Mouse (Mus musculus): Measurements from ENCODE around the gene Slc22a16. TPM values are rescaled to one million over a fixed set of nuclear protein-coding genes. Genes with fewer than 3 reads are reported as not detected.
"Not testable (repeated sequence)": the region's sequence is repeated elsewhere in the genome, so short reads cannot be mapped to it uniquely, and the experiment has no call there.

The Slc22a16 gene
- not detected for total RNA-seq (2021)
- long read RNA-seq, experiment 1 = 0 reads
- long read RNA-seq, experiment 2 = 0 reads

- no peak for DNase-seq
These were observed at the start of gene Slc22a16 for GRCm38 (mm10) chr10:40570036-40570435. Gene Slc22a16 (plus strand): TSS chr10:40570336.

DNA sequence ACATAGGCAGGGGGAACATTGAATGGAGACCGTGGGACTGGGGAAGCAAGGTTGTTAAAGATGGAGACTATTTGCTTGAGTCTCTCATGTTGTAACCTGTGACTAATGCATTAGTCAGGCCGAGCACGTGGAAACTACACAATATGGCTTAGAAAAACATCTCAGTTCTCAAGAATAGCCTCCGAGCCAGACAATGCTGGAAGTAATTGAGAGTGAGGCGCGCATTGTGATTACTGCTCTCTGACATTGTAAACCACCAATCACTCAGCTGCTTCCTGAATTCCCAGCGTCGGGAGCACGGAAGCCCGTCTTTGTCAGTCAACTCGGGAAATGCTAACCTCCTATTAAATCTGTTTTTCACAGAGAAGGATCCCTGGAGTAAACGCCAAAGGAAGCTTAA is 48.6 kb upstream of the Slc22a16 start:
- no peak for DNase-seq

DNA sequence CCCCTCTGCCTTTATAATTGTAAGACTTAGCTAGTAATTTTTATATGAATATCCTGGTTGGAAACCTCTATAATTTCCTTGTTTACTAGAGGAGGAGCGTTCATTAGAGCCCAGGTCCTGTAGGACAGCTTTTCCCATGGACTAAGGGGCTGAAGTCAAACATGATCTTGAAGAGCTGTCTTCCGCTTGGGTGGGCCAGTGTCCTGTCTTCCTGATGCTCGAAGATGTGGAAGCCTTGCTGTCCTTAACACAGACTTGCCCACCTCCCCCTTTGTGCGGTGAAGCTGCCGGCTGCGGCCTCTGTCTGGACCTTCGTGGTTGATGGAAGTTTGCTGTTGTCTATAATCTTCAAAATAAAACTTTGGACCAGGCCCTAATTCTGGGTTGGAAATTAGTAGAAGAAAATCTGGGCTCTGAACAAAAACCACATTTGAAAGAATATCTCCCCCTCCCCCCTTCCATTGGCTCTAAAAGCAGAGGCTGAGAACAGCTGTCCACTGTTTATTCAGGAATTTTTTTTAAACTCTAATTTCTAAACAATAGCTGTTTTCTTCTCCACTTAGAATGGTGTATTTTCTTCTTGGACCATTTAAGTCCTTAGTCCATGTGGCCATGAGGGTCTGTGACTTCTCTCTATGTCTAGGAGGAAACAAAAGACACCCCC is 46.7 kb upstream of the Slc22a16 start:
- DNase-seq = no peak

DNA sequence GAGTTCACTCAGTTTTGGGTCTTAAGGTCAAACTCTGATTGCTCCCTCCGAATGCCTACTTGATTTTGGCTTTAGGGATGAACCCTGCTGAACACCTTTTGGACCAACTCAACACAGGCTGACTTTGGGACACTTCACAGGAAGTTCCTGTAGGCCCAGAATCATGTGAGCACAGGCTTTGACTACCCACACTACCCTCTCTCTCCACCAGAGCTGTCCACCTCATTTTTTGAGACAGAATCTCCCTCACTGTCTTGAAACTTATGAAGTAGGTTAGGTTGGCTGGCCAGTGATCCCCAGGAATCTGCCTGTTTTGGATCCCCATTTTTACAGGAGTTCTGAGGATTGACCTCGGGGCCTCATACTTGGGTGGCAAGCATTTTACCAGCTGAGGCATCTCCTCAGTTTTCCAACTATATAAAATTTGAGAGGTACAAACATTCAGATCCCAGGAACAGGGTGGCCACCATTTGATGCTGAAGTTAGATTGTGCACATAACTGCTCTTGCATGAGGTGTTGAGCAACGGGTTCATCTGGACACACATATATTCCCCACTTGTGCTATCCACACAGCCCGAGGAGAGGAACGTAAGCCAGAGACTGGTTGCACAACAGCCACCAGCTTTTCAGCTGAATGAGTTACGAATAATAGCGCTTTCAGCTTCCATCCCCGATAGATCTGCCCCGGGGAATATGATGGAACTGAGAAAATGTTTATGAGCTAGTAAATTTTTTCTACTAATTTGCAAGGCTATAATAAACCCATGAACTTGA is 45.9 kb upstream of the Slc22a16 start:
- no peak for DNase-seq

DNA sequence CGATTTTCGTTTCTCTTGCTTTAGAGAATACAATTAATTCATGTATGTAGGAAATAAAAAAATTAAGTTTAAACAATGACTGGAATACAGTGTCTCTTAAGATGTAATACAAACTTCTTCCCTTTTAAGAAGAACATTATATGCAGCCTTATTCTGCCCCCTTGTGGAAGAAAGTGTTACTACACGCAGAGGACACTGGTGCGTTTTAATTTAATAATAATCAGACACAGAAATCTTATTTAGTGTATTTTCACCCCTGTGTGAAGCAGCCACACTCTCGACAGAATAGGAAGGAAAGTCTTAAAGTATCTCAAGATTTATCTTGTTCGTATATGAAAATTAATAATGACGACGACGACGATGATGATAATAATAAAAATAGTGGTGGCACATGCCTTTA is 45.1 kb upstream of the Slc22a16 start:
- peak; percentile 44 for DNase-seq

- DNase-seq = no peak
These were observed 44.5 kb upstream of the Slc22a16 start for GRCm38 (mm10) chr10:40525616-40526155.

GRCm38 (mm10) chr10:40526301-40526761 is 43.8 kb upstream of the Slc22a16 start:
- no peak for DNase-seq

DNA sequence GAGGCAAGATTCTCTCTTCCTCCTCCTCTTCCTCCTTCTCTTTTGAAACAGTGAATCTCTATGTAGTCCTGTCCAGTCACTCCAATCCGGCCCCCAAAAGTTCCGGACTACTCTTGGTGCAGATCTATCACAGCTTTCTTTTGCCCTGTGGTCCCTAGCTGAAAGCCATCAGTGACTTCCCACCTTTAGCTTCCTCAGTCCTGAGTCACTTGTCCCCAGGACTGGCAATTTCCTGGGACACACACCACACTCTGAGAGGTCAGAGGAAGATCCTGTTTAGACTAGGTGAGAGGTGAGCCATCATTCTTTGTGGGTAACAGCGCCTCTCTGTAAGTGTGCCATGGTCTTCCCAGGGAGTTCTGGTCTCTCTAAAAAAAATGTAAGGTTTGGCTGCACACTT is 43.1 kb upstream of the Slc22a16 start:
- no peak for DNase-seq

DNA sequence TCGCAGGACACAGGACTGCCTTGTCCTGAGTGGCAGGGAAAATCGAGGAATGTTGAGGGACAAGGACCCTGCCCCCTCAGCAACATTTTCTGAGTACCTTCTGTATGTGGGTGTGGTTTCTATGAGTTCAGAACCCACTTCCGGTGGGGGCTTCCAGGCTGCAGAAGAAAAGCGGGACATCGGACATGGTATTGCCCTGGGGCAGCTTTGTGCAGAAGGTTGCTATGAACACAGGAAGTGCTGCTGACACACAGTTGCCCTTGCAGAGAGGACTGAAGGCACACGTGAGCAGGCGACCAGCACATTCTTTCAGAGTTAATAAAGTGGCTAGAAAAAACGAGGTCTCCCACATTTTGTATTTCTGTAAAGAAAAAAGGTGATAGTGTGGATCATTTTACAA is 42.6 kb upstream of the Slc22a16 start:
- DNase-seq = no peak

GRCm38 (mm10) chr10:40528668-40529067 is 41.5 kb upstream of the Slc22a16 start:
- no peak for DNase-seq

GRCm38 (mm10) chr10:40529617-40530016 is 40.5 kb upstream of the Slc22a16 start:
- DNase-seq = no peak

DNA sequence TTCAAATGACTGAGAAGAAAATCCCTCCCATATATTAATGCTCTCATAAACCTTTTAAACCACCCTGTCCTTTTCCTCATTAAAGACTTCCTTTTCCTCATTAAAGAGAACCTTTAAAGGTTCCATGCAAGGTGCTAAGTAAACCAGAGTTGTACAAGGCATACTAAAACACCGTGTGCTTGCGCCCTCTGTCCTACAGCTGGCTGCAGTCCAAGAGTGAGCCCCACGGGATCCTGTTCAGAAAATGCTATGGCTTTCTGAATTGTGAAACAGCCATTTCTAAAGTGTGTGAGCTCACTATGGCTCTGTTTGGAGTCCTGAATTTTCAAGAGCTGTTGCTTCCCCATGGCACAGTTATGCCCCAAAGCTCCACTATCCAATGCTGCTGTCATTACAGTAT is 39.5 kb upstream of the Slc22a16 start:
- DNase-seq = no peak

DNA sequence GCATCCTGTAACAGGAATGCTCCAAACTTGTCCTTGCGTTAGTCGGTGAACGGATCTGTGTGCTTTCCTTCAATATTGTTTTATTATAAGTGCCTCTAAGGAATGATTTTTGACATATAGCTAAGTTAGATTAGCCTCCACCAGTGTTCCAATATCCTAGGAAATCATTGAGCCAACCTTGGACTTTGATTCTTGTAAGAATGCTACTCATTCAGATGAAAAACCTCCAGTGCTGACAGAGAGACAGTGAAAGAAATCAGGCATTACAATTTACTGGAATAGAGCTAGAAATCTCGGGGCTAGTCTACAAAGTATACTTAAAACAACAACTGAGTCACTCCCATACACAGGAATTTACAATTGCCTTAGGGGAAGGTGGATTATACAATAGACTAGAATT is 37.5 kb upstream of the Slc22a16 start:
- not testable (repeated sequence) for DNase-seq

GRCm38 (mm10) chr10:40541351-40541750 is 28.8 kb upstream of the Slc22a16 start:
- no peak for DNase-seq

- no peak for DNase-seq
These were observed 20.8 kb upstream of the Slc22a16 start for GRCm38 (mm10) chr10:40549317-40549716.

- DNase-seq = no peak
These were observed 18.3 kb upstream of the Slc22a16 start for GRCm38 (mm10) chr10:40551801-40552200.

DNA sequence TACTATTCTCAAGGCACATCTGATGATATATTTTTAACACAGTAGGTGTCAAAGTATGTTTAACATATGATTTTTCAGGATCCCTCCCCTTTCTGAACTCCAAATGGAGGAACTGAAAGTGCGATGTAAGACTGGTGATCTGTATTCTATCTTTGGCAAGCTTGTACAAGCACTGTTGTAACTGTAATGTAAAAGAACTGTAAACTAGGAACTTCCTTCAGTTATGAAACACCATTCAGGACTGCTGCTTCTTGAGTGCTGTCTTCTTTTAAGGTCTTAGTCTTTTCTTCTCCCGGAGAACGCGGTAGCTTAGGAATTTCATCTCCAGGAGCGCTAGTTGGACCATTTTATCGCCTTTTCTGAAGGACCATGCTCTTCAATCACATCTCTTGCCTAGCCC is 4.4 kb upstream of the Slc22a16 start:
- not testable (repeated sequence) for DNase-seq

DNA sequence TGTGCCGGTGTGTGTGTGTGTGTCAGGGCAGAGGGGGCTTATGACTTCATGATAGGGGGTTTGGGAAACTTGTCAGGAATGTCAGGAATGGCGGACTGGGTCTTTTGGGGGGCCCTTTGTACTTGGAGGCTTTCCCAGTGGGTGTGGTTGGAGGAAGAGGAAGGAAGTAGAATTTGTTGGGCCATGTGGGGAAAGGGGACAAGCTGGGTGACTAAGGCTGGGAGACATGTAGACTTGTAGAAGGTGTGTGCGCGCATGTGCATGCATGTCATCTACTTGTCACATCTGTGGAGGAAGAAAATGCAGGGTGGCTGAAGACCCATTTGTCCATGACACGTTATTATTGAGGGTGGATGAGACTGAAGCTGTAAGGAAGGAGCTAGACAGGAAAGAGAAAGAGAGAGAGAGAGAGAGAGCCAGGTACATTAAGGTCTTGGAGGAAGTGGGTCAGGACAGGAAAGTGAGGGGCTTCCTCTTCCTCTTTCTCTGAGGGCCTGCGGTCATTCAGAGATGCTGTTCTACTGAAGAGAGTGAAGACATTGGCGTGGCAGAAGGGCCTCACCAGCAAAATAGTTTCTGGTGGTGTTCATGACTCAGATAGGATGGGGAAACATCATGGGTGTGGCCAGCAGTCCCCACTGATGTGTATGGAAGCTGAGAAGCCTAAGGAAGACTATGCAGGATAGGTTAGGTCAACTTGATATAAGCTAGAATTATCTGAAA is 5.9 kb downstream of the Slc22a16 start:
- DNase-seq = no peak

DNA sequence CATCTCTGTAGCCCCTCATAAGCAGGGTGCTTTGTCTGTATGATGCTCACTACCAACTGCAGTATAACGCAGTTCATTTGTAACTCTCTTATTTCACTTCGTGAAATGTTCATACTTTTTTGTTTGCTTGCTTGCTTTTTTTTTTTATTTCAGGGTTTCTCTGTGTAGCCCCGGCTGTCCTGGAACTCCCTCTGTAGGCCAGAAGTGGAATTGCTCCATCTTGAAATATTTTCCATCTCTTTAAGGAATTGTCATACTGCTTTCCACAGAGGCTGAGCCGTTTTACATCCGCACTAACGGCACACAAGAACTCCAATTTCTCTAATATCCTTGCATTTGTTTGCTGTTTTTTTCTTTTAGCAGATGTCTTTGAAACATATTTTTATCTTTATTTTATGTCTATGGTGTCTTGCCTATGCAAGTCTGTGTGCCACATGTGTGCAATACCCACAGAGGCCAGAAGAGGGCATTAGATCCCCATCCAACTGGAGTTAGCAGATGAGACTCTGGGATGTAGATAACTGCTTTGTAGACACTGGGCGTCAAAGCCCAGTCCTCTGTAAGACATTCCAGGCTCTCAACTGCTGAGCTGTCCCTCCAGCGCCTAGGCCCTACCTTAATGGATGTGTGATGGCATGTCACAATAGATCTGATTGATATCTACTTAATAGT is 13.6 kb downstream of the Slc22a16 start:
- no peak for DNase-seq

DNA sequence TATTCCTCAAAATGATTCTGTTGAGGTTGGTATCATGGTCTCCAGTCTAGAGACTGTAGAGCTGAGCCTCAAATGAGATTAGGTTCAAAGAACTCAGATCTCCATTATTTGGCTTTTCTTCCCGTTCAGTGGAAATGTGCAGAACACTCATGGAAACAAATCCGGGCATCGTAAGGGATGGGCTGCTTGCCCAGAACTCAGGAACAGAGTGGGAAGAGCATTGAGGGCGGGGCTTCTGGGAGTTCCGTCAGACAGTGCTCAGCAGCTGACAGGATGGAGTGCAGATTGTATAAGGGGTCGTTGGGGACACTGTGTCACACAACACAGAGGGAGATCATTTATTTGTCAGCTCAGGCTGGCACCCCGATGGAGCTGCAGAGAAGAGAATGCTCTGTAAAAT is 22.1 kb downstream of the Slc22a16 start:
- DNase-seq = no peak

DNA sequence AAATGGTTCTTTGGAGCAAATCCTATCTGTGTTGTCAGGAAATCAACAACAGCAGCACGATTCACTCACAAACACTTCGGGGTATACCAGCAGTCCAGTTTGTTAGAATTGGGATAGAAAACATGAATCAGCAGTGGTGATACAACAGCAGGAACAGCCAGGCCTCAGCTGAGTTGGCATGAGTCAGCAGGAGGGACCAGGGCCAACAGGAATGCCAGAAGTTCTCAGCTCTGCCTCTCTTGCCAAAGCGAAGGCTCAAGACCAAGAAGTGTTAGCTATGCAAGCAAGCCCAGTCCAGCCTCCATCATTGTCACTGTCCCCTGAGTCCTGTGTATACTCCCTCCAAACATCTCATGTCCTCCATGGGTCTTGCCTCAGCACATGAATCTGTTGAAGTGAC is 27.0 kb downstream of the Slc22a16 start:
- DNase-seq = peak; percentile 15

DNA sequence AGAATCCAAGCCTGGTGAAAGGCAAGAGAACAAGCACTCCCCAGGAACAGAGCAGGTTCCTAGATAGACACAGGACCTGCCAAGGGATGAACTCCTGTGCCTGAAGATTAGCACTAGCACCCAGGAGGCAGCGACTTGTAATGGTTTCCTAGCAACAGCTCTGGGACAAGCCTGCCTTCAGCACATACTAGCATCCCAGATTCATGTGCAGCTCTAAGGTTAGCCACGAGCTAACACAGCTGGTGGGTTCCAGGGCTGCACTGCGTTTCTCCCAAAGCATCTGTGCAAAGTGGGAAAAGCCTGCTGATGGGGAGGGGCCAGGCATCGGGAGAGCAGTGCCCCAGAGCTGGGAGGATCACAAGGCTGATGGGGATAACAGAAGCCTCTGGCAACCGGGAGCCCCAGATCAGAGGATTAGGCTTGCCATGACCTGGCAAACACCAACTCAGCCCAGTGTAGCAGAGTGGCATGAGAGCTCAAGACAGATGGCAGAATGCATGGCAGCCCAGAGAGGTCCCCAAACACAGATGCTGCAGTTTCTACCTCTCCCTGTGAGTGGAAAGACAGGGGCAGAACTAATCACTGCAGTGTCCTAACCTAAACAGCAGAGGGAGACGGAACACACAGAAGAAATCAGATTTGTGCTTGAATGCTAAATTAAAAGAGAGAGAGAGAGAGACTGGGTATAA is 34.7 kb downstream of the Slc22a16 start:
- DNase-seq = no peak
